Mouse (Mus musculus) kidney, embryonic 16.5 days (tissue): ENCODE measurements around the gene Taz. TPM values are rescaled to one million over a fixed set of nuclear protein-coding genes. Genes with fewer than 3 reads are reported as not detected.

Experiments
- ATAC-seq: fragments of 200-750 bp; cut with Nextera tagmentation; 2 replicates; pipeline ENCODE4 v1.8.0; 2017; ENCODE audit warnings: moderate TSS enrichment; ENCODE audit not compliant: low FRiP score, low TSS enrichment
- H3K27ac ChIP-seq: fragments of 300-500 bp; sonication (generic); 2 replicates; pipeline ENCODE4 v1.5.1; 2014; ENCODE audit warnings: low read length
- H3K27me3 ChIP-seq: fragments of 300-500 bp; sonication (generic); 2 replicates; pipeline ENCODE4 v1.6.1; 2014; ENCODE audit warnings: low read length, control low read depth, mixed read lengths; ENCODE audit not compliant: insufficient read depth
- H3K36me3 ChIP-seq: fragments of 300-500 bp; sonication (generic); 2 replicates; pipeline ENCODE4 v1.6.1; 2014; ENCODE audit warnings: low read length, control low read depth, mixed read lengths; ENCODE audit not compliant: insufficient read depth
- H3K4me1 ChIP-seq: fragments of 300-500 bp; sonication (generic); 2 replicates; pipeline ENCODE4 v1.6.1; 2014; ENCODE audit warnings: low read length, control low read depth, mixed read lengths; ENCODE audit not compliant: insufficient read depth
- H3K4me2 ChIP-seq: fragments of 300-500 bp; sonication (generic); replicated peaks from 2 replicates; pipeline ENCODE4 v1.6.1; 2014; ENCODE audit warnings: low read depth, low read length
- H3K4me3 ChIP-seq: fragments of 300-500 bp; sonication (generic); 2 replicates; pipeline ENCODE4 v1.5.1; 2014; ENCODE audit warnings: mild to moderate bottlenecking, low read length
- H3K9ac ChIP-seq: fragments of 300-500 bp; sonication (generic); replicated peaks from 2 replicates; pipeline ENCODE4 v1.6.1; 2014; ENCODE audit warnings: low read length
- H3K9me3 ChIP-seq: fragments of 300-500 bp; sonication (generic); 2 replicates; pipeline ENCODE4 v1.6.1; 2016; ENCODE audit warnings: low read length, control low read depth
- whole genome bisulfite sequencing: fragments of 180-500 bp; shearing (Covaris S2); extraction: QIAGEN DNeasy Blood & Tissue Kit; methylation state at CpG from one replicate; pipeline ENCODE4 v1.1.7; 2014; 5-methylcytosine and 5-hydroxymethylcytosine counted together
- polyA plus RNA-seq: library from polyadenylated mRNA; unstranded; fragments of >200 nt; fragmentation: Nextera tagmentation; extraction: Ambion mirVana; gene quantifications from 2 replicates; pipeline ENCODE4 v1.2.1, GENCODE M21; 2015

The Taz gene
- polyA plus RNA-seq, 1 experiment from 2014 or later: 97.2 TPM

DNA sequence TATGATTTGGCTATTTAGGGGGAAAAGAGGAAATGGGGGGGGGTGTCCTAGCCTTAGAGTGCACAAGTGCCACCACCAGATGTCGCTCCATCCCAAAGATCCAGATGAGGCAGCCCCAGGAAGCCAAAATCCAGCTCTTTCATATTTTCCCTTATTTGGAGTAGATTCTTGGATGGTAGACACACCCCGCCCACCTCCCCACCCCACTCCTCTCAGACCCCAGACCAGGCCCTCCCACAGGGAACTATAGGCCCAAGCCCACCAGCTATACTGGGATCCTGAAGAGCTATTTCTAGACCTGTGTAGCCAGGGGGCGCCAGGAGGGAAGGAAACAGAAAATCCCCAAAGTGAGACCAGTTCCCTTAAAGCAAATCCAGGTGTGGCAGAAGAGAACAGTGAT, 33.1 kb upstream of the Taz start:
- H3K9ac ChIP-seq: peak overlapping the region; percentile 69; the same call in 1 of the 2 replicates
- H3K4me2 ChIP-seq: peak overlapping the region; percentile 58
- peak overlapping the region; percentile 51 for H3K4me3 ChIP-seq
- peak; percentile 39 for ATAC-seq
- H3K27me3 ChIP-seq: no peaks in the 10 kb centered on the region; the same call in 1 of the 2 replicates
- WGBS: 17% methylated on average over 3 of the region's 3 CpGs
- H3K36me3 ChIP-seq: no peaks in the 10 kb centered on the region
- peaks cover 4% of the 10 kb centered on the region for H3K4me1 ChIP-seq
- peak overlapping the region; percentile 76 for H3K27ac ChIP-seq
- no peaks in the 10 kb centered on the region for H3K9me3 ChIP-seq

DNA sequence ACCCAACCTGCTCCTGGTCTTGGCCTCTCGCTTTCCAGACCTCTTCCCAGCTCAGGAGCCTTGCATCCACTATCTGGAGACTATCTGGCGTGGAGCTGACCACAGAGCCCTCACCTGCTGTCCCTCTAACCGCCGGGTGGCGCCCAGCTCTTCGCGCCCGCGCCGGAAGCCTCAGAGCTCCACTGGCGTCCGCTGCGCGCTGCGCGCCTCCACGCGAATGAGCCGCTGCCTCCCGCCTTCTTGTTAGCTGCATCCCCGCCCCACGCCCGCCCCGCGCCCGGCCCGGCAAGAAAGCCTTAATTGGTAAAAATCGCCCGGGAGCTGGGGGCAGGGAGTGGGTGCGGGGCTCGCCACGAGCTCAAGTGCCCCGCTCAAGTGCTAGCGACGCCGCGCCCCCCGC, 32.1 kb upstream of the Taz start, which contains the start of gene Flna:
Gene Flna (minus strand): TSS at position 206 of the 400 bp plus-strand sequence.
- no peaks in the 10 kb centered on the region for H3K36me3 ChIP-seq
- WGBS: 21% methylated on average over 34 of the region's 38 CpGs
- no peak for ATAC-seq
- H3K4me3 ChIP-seq: peak within 1 kb of the TSS; percentile 51
- no peaks in the 10 kb centered on the region for H3K9me3 ChIP-seq
- H3K27ac ChIP-seq: peak within 1 kb of the TSS; percentile 76
- peak within 1 kb of the TSS; percentile 58 for H3K4me2 ChIP-seq
- H3K4me1 ChIP-seq: no peaks in the 10 kb centered on the region
- peak within 1 kb of the TSS; percentile 69 for H3K9ac ChIP-seq
- no peaks in the 10 kb centered on the region; the same call in 1 of the 2 replicates for H3K27me3 ChIP-seq

- H3K4me3 ChIP-seq: peak within 1 kb of the TSS; percentile 62
- no peaks in the 10 kb centered on the region for H3K9me3 ChIP-seq
- H3K4me1 ChIP-seq: no peaks in the 10 kb centered on the region
- H3K27ac ChIP-seq: peak within 1 kb of the TSS; percentile 92
- H3K9ac ChIP-seq: peak within 1 kb of the TSS; percentile 83
- ATAC-seq: peak; percentile 98
- WGBS: 25% methylated on average over 39 of the region's 39 CpGs
- 0 out of 2 replicates have a peak, but pooled peaks cover 6% of the 10 kb centered on the region for H3K36me3 ChIP-seq
- H3K27me3 ChIP-seq: no peaks in the 10 kb centered on the region
- H3K4me2 ChIP-seq: peak within 1 kb of the TSS; percentile 59
These were observed 27.4 kb upstream of the Taz start, which contains the start of gene Emd for GRCm38 (mm10) chrX:74254153-74254887. Gene Emd (plus strand): TSS chrX:74254687.

DNA sequence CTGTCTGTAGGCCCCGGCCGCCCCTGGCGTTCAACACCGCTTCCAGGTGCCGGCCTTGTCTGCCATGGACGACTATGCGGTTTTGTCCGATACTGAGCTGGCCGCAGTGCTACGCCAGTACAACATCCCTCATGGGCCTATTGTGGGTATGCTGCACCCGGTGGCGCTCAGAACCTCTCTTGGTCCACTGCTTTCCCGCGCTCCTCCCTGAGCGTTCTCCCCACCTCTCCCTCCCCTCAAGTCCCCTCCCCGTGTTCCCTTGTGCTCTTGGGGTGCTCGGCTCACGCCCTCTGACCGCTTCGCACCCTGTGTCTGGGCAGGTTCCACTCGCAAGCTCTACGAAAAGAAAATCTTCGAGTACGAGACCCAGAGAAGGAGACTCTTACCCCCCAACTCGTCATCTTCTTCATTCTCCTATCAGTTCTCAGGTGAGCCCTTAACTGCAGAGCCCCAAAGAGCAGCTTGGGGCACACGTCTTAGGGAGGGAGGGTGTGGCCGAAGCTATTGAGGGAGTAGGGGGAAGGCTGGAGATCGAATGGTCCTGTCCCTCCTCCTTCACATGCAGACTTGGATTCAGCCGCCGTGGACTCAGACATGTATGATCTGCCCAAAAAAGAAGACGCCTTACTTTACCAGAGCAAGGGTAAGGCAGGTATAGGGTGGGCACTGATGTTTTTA, 26.7 kb upstream of the Taz start:
- Histone ChIP-seq H3K27ac (peak overlapping the region; percentile 92), H3K4me2 (peak overlapping the region; percentile 59), H3K9me3 (no peaks in the 10 kb centered on the region), H3K9ac (peak overlapping the region; percentile 83), H3K4me3 (peak overlapping the region; percentile 62), H3K4me1 (no peaks in the 10 kb centered on the region), H3K36me3 (0 out of 2 replicates have a peak, but pooled peaks cover 6% of the 10 kb centered on the region), H3K27me3 (no peaks in the 10 kb centered on the region)
- 26% methylated on average over 31 of the region's 31 CpGs for WGBS
- ATAC-seq: peak; percentile 79

- no peak overlapping the region for H3K9ac ChIP-seq
- H3K27ac ChIP-seq: no peak overlapping the region
- ATAC-seq: no peak
- no peaks in the 10 kb centered on the region for H3K27me3 ChIP-seq
- no peak overlapping the region for H3K4me2 ChIP-seq
- H3K36me3 ChIP-seq: 0 out of 2 replicates have a peak, but pooled peaks cover 6% of the 10 kb centered on the region
- no peak overlapping the region for H3K4me3 ChIP-seq
- no peaks in the 10 kb centered on the region for H3K9me3 ChIP-seq
- 91% methylated on average over 3 of the region's 3 CpGs for WGBS
- no peaks in the 10 kb centered on the region for H3K4me1 ChIP-seq
These were observed 24.0 kb upstream of the Taz start for GRCm38 (mm10) chrX:74257746-74258145.

DNA sequence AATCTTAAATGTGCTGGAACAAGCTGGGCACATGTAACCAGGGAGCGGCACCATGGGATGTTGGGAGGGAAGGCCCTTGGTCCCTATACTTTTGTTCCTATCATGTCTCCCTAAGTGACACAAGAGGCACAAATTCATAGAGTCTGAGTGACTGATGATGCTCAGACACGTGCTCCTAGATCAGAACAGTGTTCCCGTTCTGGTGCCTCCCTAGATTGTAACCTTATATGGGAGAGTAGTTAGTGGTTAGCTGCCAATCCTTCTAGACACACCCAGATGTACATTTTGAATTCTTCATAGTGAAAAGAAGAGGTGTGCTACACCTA, 12.0 kb upstream of the Taz start:
- Histone ChIP-seq H3K4me2 (peak overlapping the region; percentile 56), H3K9me3 (no peaks in the 10 kb centered on the region), H3K9ac (peak overlapping the region; percentile 59), H3K27ac (peak overlapping the region; percentile 95), H3K36me3 (0 out of 2 replicates have a peak, but pooled peaks cover 5% of the 10 kb centered on the region), H3K4me3 (peak overlapping the region; percentile 60), H3K27me3 (no peaks in the 10 kb centered on the region; the same call in 1 of the 2 replicates), H3K4me1 (peaks cover 3% of the 10 kb centered on the region; the same call in 1 of the 2 replicates)
- peak; percentile 60 for ATAC-seq
- 35% methylated on average over 3 of the region's 3 CpGs for WGBS

- WGBS: 24% methylated on average over 42 of the region's 42 CpGs
- Histone ChIP-seq H3K4me1 (peaks cover 3% of the 10 kb centered on the region; the same call in 1 of the 2 replicates), H3K4me3 (peak within 1 kb of the TSS; percentile 60), H3K9ac (peak within 1 kb of the TSS; percentile 86), H3K27me3 (no peaks in the 10 kb centered on the region), H3K4me2 (peak within 1 kb of the TSS; percentile 57), H3K9me3 (no peaks in the 10 kb centered on the region), H3K27ac (peak within 1 kb of the TSS; percentile 95), H3K36me3 (0 out of 2 replicates have a peak, but pooled peaks cover 5% of the 10 kb centered on the region)
- peak; percentile 95 for ATAC-seq
These were observed 11.4 kb upstream of the Taz start, which contains the start of gene Rpl10 for GRCm38 (mm10) chrX:74270062-74270901. Gene Rpl10 (plus strand): TSS chrX:74270812.

DNA sequence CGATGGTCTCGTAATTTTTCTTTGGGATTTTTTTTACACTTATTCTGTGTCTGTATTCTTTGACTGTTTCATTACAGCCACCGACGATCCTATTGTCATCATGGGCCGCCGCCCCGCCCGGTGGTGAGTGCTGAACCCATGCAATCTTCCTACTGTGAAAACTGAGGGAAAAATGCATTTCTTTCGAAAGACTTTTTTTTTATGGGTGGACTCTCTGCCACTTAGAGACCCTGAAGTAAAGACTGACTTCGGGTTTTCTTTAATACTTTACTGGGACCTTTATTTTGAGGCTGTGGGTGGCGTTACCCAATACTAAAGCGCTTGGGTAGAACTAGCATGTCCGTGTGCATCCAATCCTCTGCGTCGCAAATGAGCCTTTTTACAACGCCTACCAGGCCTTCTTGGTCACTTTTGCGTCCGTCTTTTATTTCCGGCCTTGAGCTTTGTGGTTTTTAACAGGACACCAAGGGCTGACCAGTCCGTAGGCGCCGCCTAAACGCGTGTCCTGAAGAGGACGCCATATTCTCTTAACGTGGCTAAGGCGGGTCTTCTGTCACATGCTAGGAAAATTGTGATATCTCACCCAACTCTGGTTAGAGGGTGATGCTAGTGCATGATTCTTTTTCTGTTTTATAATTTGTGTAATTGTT, 10.7 kb upstream of the Taz start:
- H3K4me2 ChIP-seq: peak overlapping the region; percentile 57
- peak overlapping the region; percentile 60 for H3K4me3 ChIP-seq
- whole genome bisulfite sequencing: 24% methylated on average over 27 of the region's 27 CpGs
- no peak for ATAC-seq
- peak overlapping the region; percentile 80 for H3K27ac ChIP-seq
- no peaks in the 10 kb centered on the region for H3K27me3 ChIP-seq
- no peaks in the 10 kb centered on the region for H3K9me3 ChIP-seq
- H3K4me1 ChIP-seq: peaks cover 3% of the 10 kb centered on the region; the same call in 1 of the 2 replicates
- H3K36me3 ChIP-seq: 0 out of 2 replicates have a peak, but pooled peaks cover 5% of the 10 kb centered on the region
- peak overlapping the region; percentile 86 for H3K9ac ChIP-seq
